8 mouse cellular contexts compared by ENCODE assay signal in the genomic region with DNA sequence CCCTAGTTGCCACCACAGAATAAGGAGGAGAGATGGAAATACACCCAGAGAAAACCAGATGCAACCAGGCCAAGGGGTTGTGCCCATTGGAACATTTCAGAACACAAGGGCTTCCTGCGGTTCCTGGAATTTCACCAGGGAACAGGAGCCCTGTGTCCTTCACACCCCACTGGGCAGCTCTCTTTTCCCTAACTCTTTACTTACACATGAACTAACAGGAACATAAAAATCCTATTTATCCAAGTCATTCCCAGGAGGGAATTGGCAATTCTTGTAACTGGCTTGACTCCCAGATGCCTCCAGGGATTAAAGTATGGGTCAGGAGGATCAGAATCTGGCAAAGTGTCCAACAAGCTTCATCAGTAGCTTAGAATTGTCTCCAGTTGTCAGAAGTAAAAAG.
DNase-seq lines count a peak whose midpoint lies in the region; ATAC-seq and TF ChIP-seq lines count a peak whose summit lies in the region.

No protein-coding gene starts in this region.

- H3K27me3 ChIP-seq in heart, embryonic 10.5 days (ENCODE audit: insufficient read depth, poor library complexity, severe bottlenecking), result no peaks in the 10 kb centered on the region
- H3K27me3 ChIP-seq in intestine, postnatal 0 days (replicated peaks; ENCODE audit: control insufficient read depth, insufficient read depth, low read length), result no peaks in the 10 kb centered on the region

- peak; percentile 2 to 8 for DNase-seq in heart, adult 9 months (ENCODE audit: low spot score in 2 of 2)
- no peak for DNase-seq in heart, embryonic 10.5 days (ENCODE audit: low spot score)
- peak; percentile 7 for DNase-seq in heart, postnatal 4 days
- peak; percentile 21 to 80 for DNase-seq in layer of hippocampus, postnatal 14 days (ENCODE audit: low spot score in 2 of 2)
- DNase-seq in right cerebral cortex, postnatal 36 days (ENCODE audit: low spot score in 2 of 2), result peak; percentile 12 to 14
- no peak for DNase-seq in urinary bladder, adult 18-20 months (ENCODE audit: low spot score in 2 of 2)

- no peaks in the 10 kb centered on the region for H3K36me3 ChIP-seq in heart, embryonic 10.5 days
- H3K36me3 ChIP-seq in intestine, postnatal 0 days (ENCODE audit: control insufficient read depth, insufficient read depth), result no peaks in the 10 kb centered on the region

- H3K9me3 ChIP-seq in heart, embryonic 10.5 days, result no peaks in the 10 kb centered on the region
- no peaks in the 10 kb centered on the region for H3K9me3 ChIP-seq in intestine, postnatal 0 days (ENCODE audit: control insufficient read depth)

- ATAC-seq in cerebellum, adult (ENCODE audit: insufficient number of reproducible peaks, low FRiP score, low TSS enrichment), result 0 out of 2 replicates have a peak, but pooled peaks have one; percentile 58
- no peak for ATAC-seq in intestine, postnatal 0 days

- no peak overlapping the region for H3K4me2 ChIP-seq in intestine, postnatal 0 days (replicated peaks; ENCODE audit: low read depth)

- no peak overlapping the region for H3K9ac ChIP-seq in intestine, postnatal 0 days (ENCODE audit: low read depth, low read length)

- 68% methylated on average over 1 of the region's 1 CpGs for WGBS in heart, embryonic 10.5 days
- 91% methylated on average over 1 of the region's 1 CpGs for WGBS in intestine, postnatal 0 days

- no peak for TF ChIP-seq CTCF in intestine, postnatal 0 days (IDR thresholded peaks at IDR 0.05; ENCODE audit: low read depth)

- no peak overlapping the region for H3K27ac ChIP-seq in heart, embryonic 10.5 days
- H3K27ac ChIP-seq in intestine, postnatal 0 days (ENCODE audit: low read depth, low read length), result no peak overlapping the region

- no peaks in the 10 kb centered on the region for H3K4me1 ChIP-seq in heart, embryonic 10.5 days
- H3K4me1 ChIP-seq in intestine, postnatal 0 days (replicated peaks; ENCODE audit: control insufficient read depth, insufficient read depth, low read length), result no peaks in the 10 kb centered on the region

- no peak overlapping the region for H3K4me3 ChIP-seq in heart, embryonic 10.5 days
- H3K4me3 ChIP-seq in intestine, postnatal 0 days (ENCODE audit: low read depth, low read length), result no peak overlapping the region

Comparison
In these comparisons a context has a peak if more than half of its experiments do, and no peak if none do; other contexts are left out.
1. DNase-seq: peak in heart, adult 9 months (2 of 2), heart, postnatal 4 days (single experiment), layer of hippocampus, postnatal 14 days (2 of 2) and right cerebral cortex, postnatal 36 days (2 of 2); none in heart, embryonic 10.5 days (single experiment) and urinary bladder, adult 18-20 months (0 of 2).